In the genomic region with DNA sequence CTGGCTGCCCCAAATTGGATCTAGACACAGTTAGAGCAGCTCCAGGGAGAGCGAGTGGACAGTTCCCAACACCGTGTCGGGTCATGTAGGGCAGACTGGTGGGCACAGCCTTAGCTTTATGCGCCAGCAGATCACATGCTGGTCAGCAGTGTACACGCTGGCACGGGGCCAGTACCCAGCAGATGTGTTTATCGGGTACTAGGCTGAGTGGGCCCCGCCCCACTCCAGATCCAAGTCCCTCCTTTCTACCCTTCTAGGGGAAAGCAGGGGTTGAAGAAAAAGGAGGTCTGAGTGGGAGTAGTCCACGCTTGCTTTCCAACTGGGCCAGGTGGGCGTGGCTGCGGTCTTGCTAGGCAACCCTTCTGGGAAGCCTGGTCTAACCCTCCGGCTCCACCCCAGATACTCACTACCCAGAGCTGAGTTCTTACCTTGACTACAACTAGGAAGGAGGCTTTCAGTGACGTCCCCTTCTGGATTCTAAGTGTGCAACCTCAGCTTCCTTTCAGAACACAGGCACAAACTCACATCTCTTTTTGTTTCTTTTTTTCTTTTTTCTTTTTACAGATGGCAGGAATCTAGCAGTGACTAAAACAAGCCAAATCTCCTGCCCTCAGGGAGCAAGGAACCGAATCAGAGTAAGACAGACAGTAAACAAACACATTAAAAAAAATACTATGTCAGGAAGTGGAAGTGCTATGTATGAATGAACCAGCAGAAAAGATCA, we compare ENCODE assay signal across 8 mouse cellular contexts. TPM values are rescaled to one million over a fixed set of nuclear protein-coding genes. Genes with fewer than 3 reads are reported as not detected.
DNase-seq lines count a peak whose midpoint lies in the region; ATAC-seq and TF ChIP-seq lines count a peak whose summit lies in the region.

No protein-coding gene starts in this region.

- no peak for TF ChIP-seq CTCF in ES-Bruce4 (IDR thresholded peaks at IDR 0.05; ENCODE audit: low read depth, low read length)
- no peak for TF ChIP-seq CTCF in olfactory bulb, adult 2 months (IDR thresholded peaks at IDR 0.05; ENCODE audit: insufficient read depth, low read depth, low read length)

- peak; percentile 65 for DNase-seq in c-Kit-negative CD71-positive TER-119-positive erythroid progenitor cells, embryonic 14.5 days (ENCODE audit: low read depth, low spot score)
- peak; percentile 88 to 90 for DNase-seq in heart, postnatal 14 days
- peak; percentile 93 to 96 for DNase-seq in kidney, postnatal 4 days
- peak; percentile 66 for DNase-seq in thymus, postnatal 0 days (ENCODE audit: low spot score)

- under 1% methylated on average over 14 of the region's 14 CpGs for WGBS in forebrain, embryonic 13.5 days
- 5% methylated on average over 14 of the region's 14 CpGs for WGBS in lung, embryonic 16.5 days
- WGBS in olfactory bulb, adult 2 months, result 7% methylated on average over 14 of the region's 14 CpGs

- H3K9me3 ChIP-seq in ES-Bruce4 (replicated peaks; ENCODE audit: control insufficient read depth, insufficient read depth, low read length, poor library complexity, severe bottlenecking), result no peaks in the 10 kb centered on the region
- H3K9me3 ChIP-seq in forebrain, embryonic 13.5 days (replicated peaks), result no peaks in the 10 kb centered on the region
- no peaks in the 10 kb centered on the region for H3K9me3 ChIP-seq in lung, embryonic 16.5 days (ENCODE audit: control insufficient read depth, low read length)

- H3K27me3 ChIP-seq in ES-Bruce4 (ENCODE audit: control insufficient read depth, insufficient read depth, low read length, poor library complexity, severe bottlenecking), result no peaks in the 10 kb centered on the region
- H3K27me3 ChIP-seq in forebrain, embryonic 13.5 days, result no peaks in the 10 kb centered on the region
- H3K27me3 ChIP-seq in lung, embryonic 16.5 days (ENCODE audit: control insufficient read depth, insufficient read depth, low read depth, low read length), result no peaks in the 10 kb centered on the region

- peak; percentile 55 for ATAC-seq in forebrain, embryonic 13.5 days
- ATAC-seq in lung, embryonic 16.5 days (ENCODE audit: low read depth), result peak; percentile 58

- peak overlapping the region; percentile 51 for H3K4me2 ChIP-seq in forebrain, embryonic 13.5 days
- H3K4me2 ChIP-seq in lung, embryonic 16.5 days (ENCODE audit: low read depth, low read length), result peak overlapping the region; percentile 62

- 0 out of 2 replicates have a peak, but pooled peaks have one; percentile 43 for TF ChIP-seq EP300 in ES-Bruce4 (IDR thresholded peaks at IDR 0.05; ENCODE audit: insufficient read depth, low read depth, low read length)

- peak overlapping the region; percentile 99 for H3K27ac ChIP-seq in ES-Bruce4 (ENCODE audit: insufficient read depth, low read length)
- peak overlapping the region; percentile 100 for H3K27ac ChIP-seq in forebrain, embryonic 13.5 days
- peak overlapping the region; percentile 96 for H3K27ac ChIP-seq in lung, embryonic 16.5 days (ENCODE audit: low read length)
- peak overlapping the region; percentile 99 for H3K27ac ChIP-seq in olfactory bulb, adult 2 months (ENCODE audit: insufficient read depth, low read depth, low read length)

- no peak for TF ChIP-seq POLR2A in ES-Bruce4 (IDR thresholded peaks at IDR 0.05; ENCODE audit: insufficient read depth, low read length)
- no peak for TF ChIP-seq POLR2A in olfactory bulb, adult 2 months (IDR thresholded peaks at IDR 0.05; ENCODE audit: insufficient read depth, low read depth, low read length)

- H3K36me3 ChIP-seq in ES-Bruce4 (ENCODE audit: control insufficient read depth, insufficient read depth, low read length, poor library complexity, severe bottlenecking), result no peaks in the 10 kb centered on the region
- H3K36me3 ChIP-seq in forebrain, embryonic 13.5 days (ENCODE audit: poor library complexity, severe bottlenecking), result no peaks in the 10 kb centered on the region
- H3K36me3 ChIP-seq in lung, embryonic 16.5 days (ENCODE audit: control insufficient read depth, insufficient read depth, low read length), result no peaks in the 10 kb centered on the region

- intact Hi-C loops in heart, postnatal 14 days (cut with DNase I), result loop anchor here (2.0 kb wide), 1 partner anchor 60 kb away; a partner anchor contains a TSS

- H3K9ac ChIP-seq in ES-Bruce4 (ENCODE audit: low read depth, poor library complexity, severe bottlenecking), result 0 out of 2 replicates have a peak overlapping the region, but pooled peaks have one; percentile 3
- H3K9ac ChIP-seq in forebrain, embryonic 13.5 days, result 0 out of 2 replicates have a peak overlapping the region, but pooled peaks have one; percentile 45
- peak overlapping the region; percentile 69 for H3K9ac ChIP-seq in lung, embryonic 16.5 days (ENCODE audit: low read length)

- H3K4me1 ChIP-seq in ES-Bruce4 (ENCODE audit: control insufficient read depth, insufficient read depth, low read length), result peaks cover 7% of the 10 kb centered on the region
- peaks cover 70% of the 10 kb centered on the region for H3K4me1 ChIP-seq in forebrain, embryonic 13.5 days
- H3K4me1 ChIP-seq in lung, embryonic 16.5 days (replicated peaks; ENCODE audit: control insufficient read depth, insufficient read depth, low read length), result peaks cover 46% of the 10 kb centered on the region
- peaks cover 42% of the 10 kb centered on the region for H3K4me1 ChIP-seq in olfactory bulb, adult 2 months (ENCODE audit: control insufficient read depth, insufficient read depth, low read length)

- H3K4me3 ChIP-seq in ES-Bruce4 (ENCODE audit: low read depth, low read length), result peak overlapping the region; percentile 13
- H3K4me3 ChIP-seq in forebrain, embryonic 13.5 days, result 0 out of 2 replicates have a peak overlapping the region, but pooled peaks have one; percentile 3
- H3K4me3 ChIP-seq in lung, embryonic 16.5 days (ENCODE audit: low read length), result peak overlapping the region; percentile 14
- H3K4me3 ChIP-seq in olfactory bulb, adult 2 months (ENCODE audit: insufficient read depth, low read depth, low read length), result no peak overlapping the region

RNA-seq across cellular contexts. Expression of a gene that starts 59.6 kb away (rescaled TPM):
- polyA plus RNA-seq in ES-Bruce4 (2011; ENCODE audit: insufficient read depth, insufficient read length, low read depth, missing spikeins), result 37.9 and 40.3 TPM in 2 replicates
- 54.2 and 54.8 TPM in 2 replicates for polyA plus RNA-seq in forebrain, embryonic 13.5 days (2015; fragmentation: Nextera tagmentation; extraction: Ambion mirVana)
- total RNA-seq in heart, postnatal 14 days (2021), result 10 to 100 TPM; 44.7 to 51.8 TPM
- polyA plus RNA-seq in lung, embryonic 16.5 days (2015; fragmentation: Nextera tagmentation; extraction: Ambion mirVana), result 28.8 and 34.2 TPM in 2 replicates
- polyA plus RNA-seq in olfactory bulb, adult 2 months (2012; ENCODE audit: insufficient read depth, insufficient read length, low replicate concordance, missing spikeins), result not detected in 2 replicates
- polyA plus RNA-seq in thymus, postnatal 0 days (2015; fragmentation: Nextera tagmentation; extraction: Ambion mirVana), result 13.1 and 15.5 TPM in 2 replicates

Comparison
In these comparisons a context has a peak if more than half of its experiments do, and no peak if none do; other contexts are left out.
1. H3K9ac ChIP-seq: peak in every context shown above with its lines; median percentile 69 in lung, embryonic 16.5 days; 45 in forebrain, embryonic 13.5 days; 3 in ES-Bruce4.
2. RNA of a gene that starts 59.6 kb away (polyA plus RNA-seq): 54.2 to 54.8 TPM in forebrain, embryonic 13.5 days, 37.9 to 40.3 TPM in ES-Bruce4, 28.8 to 34.2 TPM in lung, embryonic 16.5 days and 13.1 to 15.5 TPM in thymus, postnatal 0 days; not detected in olfactory bulb, adult 2 months; every median in the first group is over 10 times any median in the second.
3. Peak in every context shown above with its lines, with median percentiles within 50 percentile points of each other: H3K27ac ChIP-seq and DNase-seq.